Mouse (Mus musculus) cerebellum, adult 18-20 months (tissue): ENCODE measurements around the gene Nme1.
A peak's percentile ranks its signal among the peaks of the same experiment; 100 is the strongest.
"Not testable (repeated sequence)": the region's sequence is repeated elsewhere in the genome, so short reads cannot be mapped to it uniquely, and the experiment has no call there.

ENCODE experiments used
- DNase-seq, 2 experiments: peaks; one replicate each; pipeline ENCODE4 v3.0.0; 2021

The Nme1 gene

GRCm38 (mm10) chr11:93963013-93963412, 5.3 kb downstream of the Nme1 start:
- no peak for DNase-seq

GRCm38 (mm10) chr11:93961482-93961881, 6.8 kb downstream of the Nme1 start:
- no peak for DNase-seq

GRCm38 (mm10) chr11:93957746-93958145, 10.6 kb downstream of the Nme1 start:
- DNase-seq: no peak

- DNase-seq: no peak
These were observed 11.2 kb downstream of the Nme1 start for GRCm38 (mm10) chr11:93957031-93957555.

GRCm38 (mm10) chr11:93956159-93956558, 12.2 kb downstream of the Nme1 start, which contains the start of gene Nme2:
Nme2 (minus strand) TSS chr11:93956259.
- peak; percentile 19 to 30 for DNase-seq

- DNase-seq: peak; percentile 80 to 88
These were observed 12.8 kb downstream of the Nme1 start for GRCm38 (mm10) chr11:93955256-93956150.

GRCm38 (mm10) chr11:93954738-93955255, 13.5 kb downstream of the Nme1 start:
- DNase-seq: peak in 1 of 2 experiments; percentile 16

- no peak for DNase-seq
These were observed 15.9 kb downstream of the Nme1 start for GRCm38 (mm10) chr11:93952376-93952775.

- no peak for DNase-seq
These were observed 18.3 kb downstream of the Nme1 start for GRCm38 (mm10) chr11:93950045-93950444.

GRCm38 (mm10) chr11:93948887-93949567, 19.3 kb downstream of the Nme1 start:
- no peak for DNase-seq

- no peak for DNase-seq
These were observed 23.3 kb downstream of the Nme1 start for GRCm38 (mm10) chr11:93944986-93945385.

GRCm38 (mm10) chr11:93940906-93941305, 27.4 kb downstream of the Nme1 start:
- no peak for DNase-seq

- DNase-seq: no peak
These were observed 39.2 kb downstream of the Nme1 start for GRCm38 (mm10) chr11:93929106-93929505.

GRCm38 (mm10) chr11:93915019-93915418, 53.3 kb downstream of the Nme1 start:
- not testable (repeated sequence) for DNase-seq

GRCm38 (mm10) chr11:93911603-93912002, 56.7 kb downstream of the Nme1 start:
- no peak for DNase-seq

GRCm38 (mm10) chr11:93908829-93909228, 59.5 kb downstream of the Nme1 start:
- no peak for DNase-seq

- DNase-seq: no peak
These were observed 60.5 kb downstream of the Nme1 start for GRCm38 (mm10) chr11:93907839-93908238.
